Mouse (Mus musculus) hindbrain, embryonic 10.5 days (tissue): ENCODE measurements around the gene Lyrm9. TPM values are rescaled to one million over a fixed set of nuclear protein-coding genes. Genes with fewer than 3 reads are reported as not detected.

Experiments
- DNase-seq: peaks from one replicate; pipeline ENCODE4 v3.0.0-alpha.2; 2017; ENCODE audit warnings: low spot score
- H3K27ac ChIP-seq: fragments of 300-500 bp; sonication (generic); 2 replicates; pipeline ENCODE4 v1.5.1; 2016; ENCODE audit warnings: mild to moderate bottlenecking, moderate library complexity
- H3K27me3 ChIP-seq: fragments of 300-500 bp; sonication (generic); 2 replicates; pipeline ENCODE4 v1.6.1; 2016; ENCODE audit warnings: mild to moderate bottlenecking; ENCODE audit not compliant: poor library complexity, insufficient read depth, severe bottlenecking
- H3K36me3 ChIP-seq: fragments of 300-500 bp; sonication (generic); 2 replicates; pipeline ENCODE4 v1.6.1; 2016; ENCODE audit warnings: mild to moderate bottlenecking, moderate library complexity
- H3K4me1 ChIP-seq: fragments of 300-500 bp; sonication (generic); replicated peaks from 2 replicates; pipeline ENCODE4 v1.6.1; 2016; ENCODE audit warnings: mild to moderate bottlenecking
- H3K4me3 ChIP-seq: fragments of 300-500 bp; sonication (generic); 2 replicates; pipeline ENCODE4 v1.5.1; 2016; ENCODE audit warnings: mild to moderate bottlenecking, moderate library complexity
- H3K9me3 ChIP-seq: fragments of 300-500 bp; sonication (generic); 2 replicates; pipeline ENCODE4 v1.6.1; 2016; ENCODE audit warnings: mild to moderate bottlenecking, moderate library complexity
- WGBS: fragments of 180-500 bp; shearing (Covaris S2); methylation state at CpG from one replicate; pipeline ENCODE4 v1.1.7; 2016; 5-methylcytosine and 5-hydroxymethylcytosine counted together
- polyA plus RNA-seq: library from polyadenylated mRNA; unstranded; fragments of >200 nt; fragmentation: Nextera tagmentation; extraction: Ambion mirVana; gene quantifications from 2 replicates; pipeline ENCODE4 v1.2.1, GENCODE M21; 2016

Lyrm9 gene
- polyA plus RNA-seq, 1 experiment from 2014 or later: 19.8 TPM

DNA sequence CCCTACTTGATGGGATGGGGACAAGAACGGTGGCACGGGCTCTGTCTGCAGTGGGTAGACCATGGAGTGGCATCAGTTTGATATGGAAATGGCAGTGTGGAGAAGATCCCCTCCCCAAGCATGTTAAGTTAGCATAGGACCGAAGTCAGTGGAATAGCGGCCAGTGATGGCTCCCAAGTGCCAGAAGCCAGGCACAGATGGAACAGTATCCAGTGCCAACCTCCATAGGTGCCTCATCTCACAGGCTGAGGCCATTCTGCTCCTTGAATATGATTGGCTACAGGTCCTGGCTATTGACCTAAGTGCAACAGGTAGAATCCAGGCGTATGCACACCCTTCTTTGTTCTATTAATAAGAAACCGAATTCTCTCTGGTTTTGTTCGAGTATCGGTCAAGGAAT lies 15.6 kb downstream of the Lyrm9 start:
- Histone ChIP-seq H3K4me3 (no peak overlapping the region), H3K4me1 (peaks cover 7% of the 10 kb centered on the region), H3K27ac (no peak overlapping the region), H3K27me3 (no peaks in the 10 kb centered on the region), H3K36me3 (peaks cover 18% of the 10 kb centered on the region), H3K9me3 (no peaks in the 10 kb centered on the region)
- WGBS: 95% methylated on average over 8 of the region's 8 CpGs
- DNase-seq: no peak

GRCm38 (mm10) chr11:78846620-78847019 lies 20.2 kb downstream of the Lyrm9 start:
- peaks cover 29% of the 10 kb centered on the region for H3K4me1 ChIP-seq
- 95% methylated on average over 4 of the region's 4 CpGs for WGBS

GRCm38 (mm10) chr11:78847884-78848848 lies 21.8 kb downstream of the Lyrm9 start:
- WGBS: 69% methylated on average over 7 of the region's 7 CpGs
- no peaks in the 10 kb centered on the region for H3K36me3 ChIP-seq
- no peak overlapping the region for H3K27ac ChIP-seq
- peaks cover 34% of the 10 kb centered on the region for H3K4me1 ChIP-seq
- H3K4me3 ChIP-seq: no peak overlapping the region
- H3K27me3 ChIP-seq: no peaks in the 10 kb centered on the region; the same call in 1 of the 2 replicates
- no peaks in the 10 kb centered on the region for H3K9me3 ChIP-seq
- DNase-seq: no peak

More at GRCm38 (mm10) chr11:78846620-78847019, 20.2 kb downstream of the Lyrm9 start:
- Histone ChIP-seq H3K9me3 (no peaks in the 10 kb centered on the region), H3K36me3 (no peaks in the 10 kb centered on the region), H3K27ac (no peak overlapping the region), H3K27me3 (no peaks in the 10 kb centered on the region; the same call in 1 of the 2 replicates), H3K4me3 (no peak overlapping the region)
- DNase-seq: no peak

- no peaks in the 10 kb centered on the region for H3K9me3 ChIP-seq
- no peak overlapping the region for H3K27ac ChIP-seq
- H3K4me3 ChIP-seq: no peak overlapping the region
- H3K4me1 ChIP-seq: peaks cover 34% of the 10 kb centered on the region
- no peak for DNase-seq
- 92% methylated on average over 3 of the region's 3 CpGs for WGBS
- no peaks in the 10 kb centered on the region; the same call in 1 of the 2 replicates for H3K27me3 ChIP-seq
- H3K36me3 ChIP-seq: no peaks in the 10 kb centered on the region
These were observed 23.5 kb downstream of the Lyrm9 start for GRCm38 (mm10) chr11:78849859-78850258.

- 33% methylated on average over 9 of the region's 9 CpGs for WGBS
- no peak for DNase-seq
- H3K4me1 ChIP-seq: peaks cover 28% of the 10 kb centered on the region
- H3K4me3 ChIP-seq: no peak overlapping the region
- no peaks in the 10 kb centered on the region for H3K36me3 ChIP-seq
- peak overlapping the region; percentile 66 for H3K27ac ChIP-seq
- H3K9me3 ChIP-seq: no peaks in the 10 kb centered on the region
- H3K27me3 ChIP-seq: no peaks in the 10 kb centered on the region; the same call in 1 of the 2 replicates
These were observed 25.0 kb downstream of the Lyrm9 start for GRCm38 (mm10) chr11:78851216-78851870.

- H3K9me3 ChIP-seq: no peaks in the 10 kb centered on the region
- H3K27me3 ChIP-seq: no peaks in the 10 kb centered on the region; the same call in 1 of the 2 replicates
- H3K36me3 ChIP-seq: no peaks in the 10 kb centered on the region
- peaks cover 27% of the 10 kb centered on the region for H3K4me1 ChIP-seq
- WGBS: 60% methylated on average over 6 of the region's 6 CpGs
- H3K27ac ChIP-seq: peak overlapping the region; percentile 66
- no peak for DNase-seq
- no peak overlapping the region for H3K4me3 ChIP-seq
These were observed 25.5 kb downstream of the Lyrm9 start for GRCm38 (mm10) chr11:78851871-78852265.

DNA sequence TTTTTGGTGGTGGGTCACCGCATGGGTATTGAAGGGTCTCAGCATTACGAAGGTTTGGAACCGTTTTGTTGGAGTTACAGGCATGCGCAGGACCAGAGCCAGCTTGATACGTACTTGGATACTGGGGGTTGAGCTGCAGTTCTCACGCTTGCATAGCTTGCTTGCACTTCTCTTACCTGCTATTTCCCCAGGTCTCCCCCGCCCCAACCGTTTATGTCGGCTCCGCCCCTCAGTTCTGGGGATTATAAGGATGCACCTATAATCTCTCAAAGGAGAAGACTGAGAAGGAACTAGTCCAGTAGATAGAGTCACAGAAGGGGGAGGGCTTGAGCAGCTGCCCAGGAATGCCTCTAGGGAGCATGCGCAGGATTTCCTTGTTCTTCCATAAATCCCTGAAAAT lies 26.1 kb downstream of the Lyrm9 start:
- WGBS: 84% methylated on average over 11 of the region's 11 CpGs
- no peaks in the 10 kb centered on the region; the same call in 1 of the 2 replicates for H3K27me3 ChIP-seq
- DNase-seq: no peak

GRCm38 (mm10) chr11:78856310-78856709 lies 29.9 kb downstream of the Lyrm9 start:
- 15% methylated on average over 7 of the region's 7 CpGs for WGBS
- peak; percentile 83 for DNase-seq
- Histone ChIP-seq H3K27ac (no peak overlapping the region), H3K9me3 (no peaks in the 10 kb centered on the region), H3K36me3 (no peaks in the 10 kb centered on the region), H3K4me3 (no peak overlapping the region), H3K4me1 (peaks cover 23% of the 10 kb centered on the region), H3K27me3 (no peaks in the 10 kb centered on the region; the same call in 1 of the 2 replicates)

More for the DNA sequence above, 26.1 kb downstream of the Lyrm9 start:
- H3K9me3 ChIP-seq: no peaks in the 10 kb centered on the region
- H3K27ac ChIP-seq: no peak overlapping the region
- no peaks in the 10 kb centered on the region for H3K36me3 ChIP-seq
- peaks cover 32% of the 10 kb centered on the region for H3K4me1 ChIP-seq
- no peak overlapping the region for H3K4me3 ChIP-seq

- Histone ChIP-seq H3K4me3 (no peak overlapping the region), H3K27ac (no peak overlapping the region), H3K9me3 (no peaks in the 10 kb centered on the region), H3K36me3 (no peaks in the 10 kb centered on the region), H3K4me1 (peaks cover 15% of the 10 kb centered on the region), H3K27me3 (no peaks in the 10 kb centered on the region)
- WGBS: 10% methylated on average over 3 of the region's 3 CpGs
- no peak for DNase-seq
These were observed 31.2 kb downstream of the Lyrm9 start for GRCm38 (mm10) chr11:78857611-78858010.

- Histone ChIP-seq H3K27me3 (no peaks in the 10 kb centered on the region), H3K4me3 (no peak overlapping the region), H3K9me3 (no peaks in the 10 kb centered on the region), H3K27ac (no peak overlapping the region), H3K4me1 (0 out of 2 replicates have a peak, but pooled peaks cover 4% of the 10 kb centered on the region), H3K36me3 (no peaks in the 10 kb centered on the region)
- WGBS: 95% methylated on average over 4 of the region's 4 CpGs
- no peak for DNase-seq
These were observed 37.5 kb downstream of the Lyrm9 start for GRCm38 (mm10) chr11:78863898-78864297.

GRCm38 (mm10) chr11:78864567-78865278 lies 38.3 kb downstream of the Lyrm9 start:
- no peak overlapping the region for H3K27ac ChIP-seq
- 79% methylated on average over 5 of the region's 5 CpGs for whole genome bisulfite sequencing
- H3K27me3 ChIP-seq: no peaks in the 10 kb centered on the region
- no peak overlapping the region for H3K4me3 ChIP-seq
- H3K36me3 ChIP-seq: no peaks in the 10 kb centered on the region
- 0 out of 2 replicates have a peak, but pooled peaks cover 4% of the 10 kb centered on the region for H3K4me1 ChIP-seq
- H3K9me3 ChIP-seq: no peaks in the 10 kb centered on the region
- DNase-seq: no peak

DNA sequence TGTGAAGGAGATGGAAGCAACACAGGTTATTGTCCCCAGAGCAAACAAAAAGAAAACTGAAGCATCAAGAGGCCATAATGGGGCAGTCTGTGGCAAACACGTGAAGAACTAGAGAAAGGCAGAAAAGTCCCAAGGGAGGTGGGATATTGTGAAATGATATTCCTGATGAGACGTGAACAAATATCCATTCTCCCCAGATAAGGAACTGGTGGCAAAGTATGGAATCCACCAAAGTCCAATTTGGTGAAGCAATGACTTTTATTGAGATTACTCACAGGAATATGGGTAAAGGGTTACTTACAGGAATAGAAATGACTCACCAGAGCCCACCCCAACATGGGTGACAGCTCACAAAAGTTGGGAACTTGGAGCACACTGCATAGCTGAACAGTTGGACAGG lies 38.9 kb downstream of the Lyrm9 start:
- Histone ChIP-seq H3K36me3 (no peaks in the 10 kb centered on the region), H3K9me3 (no peaks in the 10 kb centered on the region), H3K27me3 (no peaks in the 10 kb centered on the region), H3K27ac (no peak overlapping the region), H3K4me3 (no peak overlapping the region), H3K4me1 (0 out of 2 replicates have a peak, but pooled peaks cover under 1% of the 10 kb centered on the region)
- DNase-seq: no peak
- WGBS: 87% methylated on average over 2 of the region's 2 CpGs
